Mouse (Mus musculus): Measurements from ENCODE around the gene Rapgef3. TPM values are rescaled to one million over a fixed set of nuclear protein-coding genes. Genes with fewer than 3 reads are reported as not detected.

Rapgef3 gene
- total and polyA plus RNA-seq, 2 experiments from 2014 or later: 17.6 to 57.8 TPM

DNA sequence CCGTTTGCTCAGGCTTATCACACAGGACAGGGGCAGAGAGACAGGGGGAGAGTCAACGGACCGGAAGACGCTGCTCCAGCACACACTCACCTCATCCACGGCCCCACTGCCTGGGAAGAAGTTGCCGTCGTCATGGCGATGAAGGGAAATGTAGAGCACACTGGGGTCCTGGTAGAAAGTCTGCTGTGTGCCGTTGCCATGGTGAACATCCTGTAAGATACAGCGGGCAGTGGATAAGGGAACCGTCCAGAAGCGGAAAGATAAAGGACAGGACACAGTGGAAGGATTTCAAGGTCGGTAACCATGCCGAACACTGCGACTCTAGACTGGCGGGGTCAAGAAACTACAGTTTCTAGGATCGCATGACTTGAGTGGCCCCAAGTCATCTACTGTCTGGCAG lies 30.4 kb upstream of the Rapgef3 start:
- Histone ChIP-seq H3K9ac (replicated peaks; ENCODE audit: low read depth, low read length) (no peak overlapping the region), H3K36me3 (replicated peaks; ENCODE audit: control insufficient read depth, insufficient read depth, low read length) (peaks cover 98% of the 10 kb centered on the region), H3K4me2 (ENCODE audit: low read depth, low read length) (no peak overlapping the region), H3K9me3 (replicated peaks; ENCODE audit: control insufficient read depth, low read length) (no peaks in the 10 kb centered on the region), H3K27me3 (ENCODE audit: control insufficient read depth, insufficient read depth, low read length) (no peaks in the 10 kb centered on the region), H3K4me1 (ENCODE audit: control insufficient read depth, insufficient read depth) (no peaks in the 10 kb centered on the region), H3K27ac (ENCODE audit: low read depth) (no peak overlapping the region), H3K4me3 (ENCODE audit: low read depth, low read length) (no peak overlapping the region)
- DNase-seq (ENCODE audit: low spot score) (peak; percentile 61), ATAC-seq (ENCODE audit: insufficient read depth, low read depth) (peak; percentile 65)
- TF ChIP-seq CTCF (IDR thresholded peaks at IDR 0.05; ENCODE audit: low read depth) (no peak), EP300 (IDR thresholded peaks at IDR 0.05; ENCODE audit: low read depth) (no peak)
- WGBS: 53% methylated on average over 17 of the region's 17 CpGs

GRCm38 (mm10) chr15:97796674-97797310 lies 29.0 kb upstream of the Rapgef3 start:
- Histone ChIP-seq H3K36me3 (replicated peaks; ENCODE audit: control insufficient read depth, insufficient read depth, low read length) (peaks cover 99% of the 10 kb centered on the region), H3K27ac (ENCODE audit: low read depth) (no peak overlapping the region), H3K4me1 (ENCODE audit: control insufficient read depth, insufficient read depth) (no peaks in the 10 kb centered on the region), H3K9ac (replicated peaks; ENCODE audit: low read depth, low read length) (no peak overlapping the region), H3K4me2 (ENCODE audit: low read depth, low read length) (no peak overlapping the region), H3K4me3 (ENCODE audit: low read depth, low read length) (no peak overlapping the region), H3K27me3 (ENCODE audit: control insufficient read depth, insufficient read depth, low read length) (no peaks in the 10 kb centered on the region), H3K9me3 (replicated peaks; ENCODE audit: control insufficient read depth, low read length) (no peaks in the 10 kb centered on the region)
- 93% methylated on average over 17 of the region's 17 CpGs for WGBS
- TF ChIP-seq EP300 (IDR thresholded peaks at IDR 0.05; ENCODE audit: low read depth) (no peak), CTCF (IDR thresholded peaks at IDR 0.05; ENCODE audit: low read depth) (no peak)
- DNase-seq (ENCODE audit: low spot score) (no peak), ATAC-seq (ENCODE audit: insufficient read depth, low read depth) (no peak)

- TF ChIP-seq EP300 (IDR thresholded peaks at IDR 0.05; ENCODE audit: low read depth) (no peak), CTCF (IDR thresholded peaks at IDR 0.05; ENCODE audit: low read depth) (no peak)
- no peak for ATAC-seq (ENCODE audit: insufficient read depth, low read depth)
- WGBS: 92% methylated on average over 10 of the region's 10 CpGs
- H3K4me2 ChIP-seq (ENCODE audit: low read depth, low read length): no peak overlapping the region
- no peaks in the 10 kb centered on the region for H3K9me3 ChIP-seq (replicated peaks; ENCODE audit: control insufficient read depth, low read length)
- no peak overlapping the region for H3K27ac ChIP-seq (ENCODE audit: low read depth)
- H3K36me3 ChIP-seq (replicated peaks; ENCODE audit: control insufficient read depth, insufficient read depth, low read length): peaks cover 97% of the 10 kb centered on the region
- H3K27me3 ChIP-seq (ENCODE audit: control insufficient read depth, insufficient read depth, low read length): no peaks in the 10 kb centered on the region
- H3K4me3 ChIP-seq (ENCODE audit: low read depth, low read length): no peak overlapping the region
- no peak overlapping the region for H3K9ac ChIP-seq (replicated peaks; ENCODE audit: low read depth, low read length)
- DNase-seq (ENCODE audit: low spot score): no peak
- no peaks in the 10 kb centered on the region for H3K4me1 ChIP-seq (ENCODE audit: control insufficient read depth, insufficient read depth)
Measured at GRCm38 (mm10) chr15:97795559-97796235, 27.9 kb upstream of the Rapgef3 start.

GRCm38 (mm10) chr15:97794268-97794667 lies 26.5 kb upstream of the Rapgef3 start:
- no peak overlapping the region for H3K9ac ChIP-seq (replicated peaks; ENCODE audit: low read depth, low read length)
- no peaks in the 10 kb centered on the region for H3K4me1 ChIP-seq (ENCODE audit: control insufficient read depth, insufficient read depth)
- 73% methylated on average over 5 of the region's 5 CpGs for WGBS
- H3K9me3 ChIP-seq (replicated peaks; ENCODE audit: control insufficient read depth, low read length): no peaks in the 10 kb centered on the region
- H3K27me3 ChIP-seq (ENCODE audit: control insufficient read depth, insufficient read depth, low read length): no peaks in the 10 kb centered on the region
- no peak overlapping the region for H3K27ac ChIP-seq (ENCODE audit: low read depth)
- no peak overlapping the region for H3K4me3 ChIP-seq (ENCODE audit: low read depth, low read length)
- no peak overlapping the region for H3K4me2 ChIP-seq (ENCODE audit: low read depth, low read length)
- ATAC-seq (ENCODE audit: insufficient read depth, low read depth) (no peak), DNase-seq (ENCODE audit: low spot score) (no peak)
- peaks cover 82% of the 10 kb centered on the region for H3K36me3 ChIP-seq (replicated peaks; ENCODE audit: control insufficient read depth, insufficient read depth, low read length)
- TF ChIP-seq CTCF (IDR thresholded peaks at IDR 0.05; ENCODE audit: low read depth) (peak; percentile 39), EP300 (IDR thresholded peaks at IDR 0.05; ENCODE audit: low read depth) (no peak)

- DNase-seq (ENCODE audit: low spot score): no peak
- Histone ChIP-seq H3K27me3 (ENCODE audit: control insufficient read depth, insufficient read depth, low read length) (no peaks in the 10 kb centered on the region), H3K4me3 (ENCODE audit: low read depth, low read length) (no peak overlapping the region), H3K4me2 (ENCODE audit: low read depth, low read length) (no peak overlapping the region), H3K9ac (replicated peaks; ENCODE audit: low read depth, low read length) (no peak overlapping the region), H3K36me3 (replicated peaks; ENCODE audit: control insufficient read depth, insufficient read depth, low read length) (peaks cover 75% of the 10 kb centered on the region), H3K4me1 (ENCODE audit: control insufficient read depth, insufficient read depth) (no peaks in the 10 kb centered on the region), H3K27ac (ENCODE audit: low read depth) (no peak overlapping the region), H3K9me3 (replicated peaks; ENCODE audit: control insufficient read depth, low read length) (no peaks in the 10 kb centered on the region)
- WGBS: 90% methylated on average over 18 of the region's 18 CpGs
- no peak for ATAC-seq (ENCODE audit: insufficient read depth, low read depth)
- no peak for TF ChIP-seq EP300 (IDR thresholded peaks at IDR 0.05; ENCODE audit: low read depth)
- no peak for TF ChIP-seq CTCF (IDR thresholded peaks at IDR 0.05; ENCODE audit: low read depth)
Measured at GRCm38 (mm10) chr15:97793386-97794153, 25.8 kb upstream of the Rapgef3 start.

Measured in heart, postnatal 0 days (tissue).